Mouse (Mus musculus) left cerebral cortex, adult 8-10 months (tissue): ENCODE results near the gene Dnajb1. TPM values are rescaled to one million over a fixed set of nuclear protein-coding genes. Genes with fewer than 3 reads are reported as not detected.
A peak's percentile ranks its signal among the peaks of the same experiment; 100 is the strongest.

Source experiments
- DNase-seq, 2 experiments: peaks; one replicate each; pipeline ENCODE4 v3.0.0; 2022; ENCODE audit warnings: low spot score in 2 of 2
- total RNA-seq, 4 experiments: library from RNA; stranded (reverse); gene quantifications; 2 replicates each; pipeline ENCODE4 v1.2.4; 2022

The Dnajb1 gene
- total RNA-seq, 4 experiments from 2014 or later = 44.9 to 46.9 (median 45.6) TPM

DNA sequence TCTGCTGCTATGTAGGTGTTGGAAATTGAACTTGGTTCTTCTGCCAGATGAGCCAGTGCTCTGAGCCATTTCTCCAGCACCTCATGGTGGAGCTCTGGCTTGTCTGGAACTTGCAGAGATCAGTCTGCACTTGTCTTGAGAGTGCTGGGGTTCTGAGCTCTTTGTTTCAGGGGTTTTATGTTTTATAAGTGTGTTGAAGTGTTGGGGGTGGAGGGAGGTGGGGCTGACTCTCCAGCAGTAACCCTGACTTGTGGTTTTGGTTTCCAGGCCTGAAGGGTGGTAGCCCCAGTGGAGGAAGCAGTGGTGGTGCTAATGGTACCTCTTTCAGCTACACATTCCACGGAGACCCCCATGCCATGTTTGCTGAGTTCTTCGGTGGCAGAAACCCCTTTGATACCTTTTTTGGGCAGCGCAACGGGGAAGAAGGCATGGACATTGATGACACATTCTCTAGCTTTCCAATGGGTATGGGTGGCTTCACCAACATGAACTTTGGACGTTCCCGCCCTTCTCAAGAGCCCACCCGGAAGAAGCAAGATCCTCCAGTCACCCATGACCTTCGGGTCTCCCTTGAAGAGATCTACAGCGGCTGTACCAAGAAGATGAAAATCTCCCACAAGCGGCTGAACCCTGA lies 1.7 kb downstream of the Dnajb1 start:
- no peak for DNase-seq

DNA sequence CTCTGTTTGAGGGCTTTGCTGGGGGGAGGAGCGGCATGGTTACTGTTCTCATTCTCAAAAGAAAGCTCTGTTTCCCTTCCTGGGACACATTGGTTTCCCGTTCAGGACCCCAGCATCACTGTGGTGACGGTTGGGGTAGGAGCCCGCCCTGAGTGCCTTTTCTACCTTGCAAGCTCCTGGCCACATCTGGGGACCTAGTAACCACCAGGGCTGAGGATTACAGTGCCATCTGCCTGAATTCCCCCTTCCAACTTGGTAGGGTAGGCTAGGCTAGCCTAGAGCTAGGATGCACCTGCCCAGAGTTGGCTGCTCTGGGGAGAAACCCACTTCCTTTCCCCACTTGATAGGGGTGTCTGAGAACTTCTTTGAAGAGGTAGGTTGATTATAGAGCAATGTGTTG lies 3.9 kb downstream of the Dnajb1 start:
- DNase-seq = no peak

DNA sequence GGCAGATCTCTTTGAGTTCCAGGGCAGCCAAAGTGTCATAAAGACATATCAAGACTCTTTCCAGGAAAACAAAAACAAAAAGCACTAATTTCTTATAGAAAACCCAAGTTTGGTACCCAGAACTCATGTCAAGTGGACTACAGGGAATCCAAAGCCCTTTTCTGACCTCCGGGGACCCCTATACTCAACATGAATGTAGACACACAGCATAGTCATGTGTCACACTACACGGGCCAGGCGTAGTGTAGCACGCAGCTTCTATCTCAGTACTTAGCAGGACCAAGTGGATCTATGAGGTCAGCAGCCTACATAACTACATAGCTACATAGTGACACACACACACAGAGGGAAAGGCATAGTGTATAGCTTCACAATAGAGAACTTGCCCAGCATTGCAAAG lies 5.7 kb downstream of the Dnajb1 start:
- no peak for DNase-seq

DNA sequence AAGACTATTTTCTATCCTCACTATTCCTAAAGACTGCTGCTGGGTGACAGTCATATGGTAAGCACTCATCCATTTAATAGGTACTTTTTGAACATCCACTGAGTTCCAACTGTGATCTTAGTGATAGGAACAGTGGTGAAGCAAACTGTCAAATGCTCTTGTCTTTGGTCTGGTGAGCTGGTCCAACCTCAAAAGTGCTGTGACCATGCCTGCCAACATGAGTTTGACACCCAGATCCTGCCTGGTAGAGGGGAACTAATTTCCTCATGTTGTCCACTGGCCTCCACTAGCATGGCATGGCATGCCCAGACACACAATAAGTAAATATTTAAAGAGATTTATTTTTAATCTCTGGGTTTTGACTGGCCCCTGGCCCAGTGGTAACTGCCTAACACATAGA lies 8.6 kb downstream of the Dnajb1 start:
- DNase-seq = no peak

DNA sequence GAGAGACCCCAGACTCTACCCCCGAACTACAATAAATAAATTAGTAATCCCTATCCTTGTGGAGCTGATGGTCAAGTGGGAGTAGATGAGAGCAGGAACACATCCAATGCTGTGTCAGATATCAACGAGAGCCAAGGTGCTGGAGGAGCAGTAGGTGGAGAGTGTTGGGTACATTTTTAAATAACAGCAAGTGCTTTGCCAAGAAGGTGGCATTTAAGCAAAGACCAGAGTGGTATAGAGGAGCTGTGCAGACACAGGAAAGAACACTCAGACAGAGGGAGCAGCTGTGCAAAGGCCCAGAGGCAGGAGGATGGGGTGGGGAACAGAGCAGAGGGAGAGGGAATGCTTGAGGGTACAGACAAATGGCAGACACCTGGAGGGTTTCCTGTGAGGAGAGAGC lies 9.1 kb downstream of the Dnajb1 start:
- peak in 1 of 2 experiments; percentile 58 for DNase-seq

DNA sequence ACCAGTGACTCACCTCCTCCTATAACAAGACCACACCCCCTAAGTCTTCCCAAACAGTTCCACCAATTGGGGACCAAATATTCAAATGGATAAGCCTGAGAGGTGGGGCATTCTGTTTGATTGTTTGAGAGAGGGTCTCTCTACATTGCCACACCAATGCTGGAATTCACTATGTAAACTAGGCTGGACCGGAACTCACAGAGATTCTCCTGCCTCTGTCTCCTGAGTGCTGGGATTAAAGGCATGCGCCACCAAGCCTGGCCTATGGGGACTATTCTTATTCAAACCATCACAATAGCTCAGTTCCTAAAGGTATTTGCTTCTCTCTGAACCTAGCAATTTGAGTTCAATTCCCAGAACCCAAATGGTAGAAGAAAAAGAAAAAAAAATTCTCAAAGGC lies 10.6 kb downstream of the Dnajb1 start:
- no peak for DNase-seq

DNA sequence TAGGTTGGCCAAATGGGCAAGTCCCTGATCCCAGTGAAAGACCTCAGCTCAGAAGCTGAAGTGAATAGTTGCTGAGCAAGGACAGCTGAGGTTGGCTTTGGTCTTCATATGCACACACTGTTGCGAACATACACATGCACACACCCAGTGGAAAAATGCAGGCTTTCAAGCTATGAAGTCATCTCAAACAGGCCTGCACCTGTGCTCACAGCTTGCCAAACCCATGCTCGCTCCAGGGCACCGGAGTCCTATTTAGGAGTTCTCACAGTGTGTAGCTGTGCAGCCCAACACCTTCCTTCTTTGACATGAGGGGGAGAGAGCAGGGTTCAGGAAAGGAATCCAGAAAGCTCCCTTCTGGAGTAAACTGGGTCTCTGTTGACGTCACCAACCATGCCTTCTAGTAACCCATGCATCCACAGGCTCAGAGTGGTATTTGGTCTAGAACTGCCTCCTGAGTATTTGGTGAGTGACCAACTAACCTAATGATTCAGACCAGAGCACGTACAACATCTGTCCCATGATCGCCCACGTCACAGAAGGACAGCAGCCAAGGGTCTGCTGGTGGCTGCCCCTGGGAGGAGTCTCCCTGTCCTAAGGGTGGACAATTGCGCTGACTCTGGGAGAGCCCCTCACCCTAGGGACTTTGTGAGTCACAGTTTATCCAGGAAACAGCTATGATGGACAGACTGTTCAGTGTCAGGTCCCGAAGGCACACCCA lies 11.7 kb downstream of the Dnajb1 start:
- no peak for DNase-seq

DNA sequence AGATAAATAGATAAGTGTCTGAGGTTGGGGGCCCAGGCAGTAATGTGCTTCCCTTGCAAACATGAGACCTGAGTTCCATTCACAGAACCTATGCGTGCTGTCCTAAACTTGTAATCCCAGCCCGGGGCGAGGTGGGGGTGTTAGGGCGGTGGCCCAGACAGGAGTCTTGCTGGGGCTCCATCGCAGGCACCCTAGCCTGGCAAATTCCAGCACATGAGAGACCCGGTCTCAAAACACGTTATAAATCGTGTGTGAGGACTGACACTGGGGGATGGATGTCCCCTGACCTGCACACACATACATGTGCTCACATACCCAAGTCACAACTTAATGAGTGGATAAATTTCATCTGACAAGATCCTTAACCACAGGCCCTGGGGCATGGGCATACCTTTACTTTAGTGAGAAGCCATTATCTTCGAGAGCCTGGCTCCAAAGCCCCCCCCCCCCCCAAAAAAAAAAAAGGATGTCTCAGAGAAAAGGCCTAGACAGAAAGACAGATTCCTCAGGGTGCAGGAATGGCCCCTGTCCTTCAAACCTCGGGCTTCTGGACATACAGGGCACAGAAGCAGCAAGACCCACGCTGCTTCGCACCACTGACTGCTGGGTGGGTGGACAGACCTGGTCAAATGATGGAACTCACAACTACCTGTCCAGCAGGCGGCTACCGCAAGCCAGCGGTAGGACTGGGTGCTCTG lies 13.8 kb downstream of the Dnajb1 start:
- no peak for DNase-seq

DNA sequence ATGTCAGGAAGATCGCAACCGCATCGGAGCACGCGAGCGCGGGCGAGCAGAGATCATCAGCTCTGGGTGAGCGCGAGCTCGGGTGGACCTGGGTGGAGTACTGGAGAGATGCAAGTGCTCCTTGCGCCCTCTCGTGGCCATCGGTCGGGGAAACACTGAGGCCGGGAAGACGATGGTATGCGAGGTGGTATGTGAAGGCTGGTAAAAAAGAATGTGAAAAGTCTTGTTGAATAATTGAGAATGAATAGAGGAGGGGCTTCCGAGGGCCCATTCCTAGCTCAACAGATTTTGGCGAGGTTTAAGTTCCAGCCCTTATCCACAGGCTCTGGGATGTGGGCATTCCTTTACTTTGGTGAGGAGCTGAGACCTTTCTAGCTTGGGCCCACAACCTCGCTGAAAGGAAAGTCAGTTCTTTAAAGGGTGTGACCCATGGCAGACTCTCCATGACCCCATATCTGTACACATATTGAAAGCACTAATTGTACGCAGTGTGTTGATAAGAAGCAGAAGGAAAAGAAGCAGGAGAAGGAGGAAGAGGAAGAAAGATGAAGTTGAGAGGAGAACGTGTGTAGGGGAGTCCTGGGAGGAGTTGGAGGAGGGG lies 14.5 kb downstream of the Dnajb1 start:
- peak; percentile 87 for DNase-seq

DNA sequence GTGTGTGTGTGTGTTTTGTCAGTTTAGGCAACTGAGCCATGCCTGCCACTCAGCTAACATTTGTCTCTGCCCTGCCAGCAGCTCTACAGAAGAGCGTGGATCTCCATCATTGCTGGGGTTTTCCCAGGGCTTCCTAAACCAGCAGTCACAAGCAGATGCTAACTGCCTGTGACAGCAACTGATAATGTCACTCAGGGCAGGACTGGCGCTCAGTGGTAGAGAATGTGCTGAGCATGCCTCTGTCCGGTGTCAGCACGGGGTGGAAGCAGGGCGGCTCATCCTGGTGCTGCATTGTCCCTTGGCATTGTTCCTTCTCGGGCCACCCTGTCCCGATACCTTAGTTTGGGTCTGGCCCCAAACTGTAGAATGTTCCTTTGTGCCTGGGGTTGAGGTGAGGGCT lies 15.6 kb downstream of the Dnajb1 start:
- DNase-seq = no peak

DNA sequence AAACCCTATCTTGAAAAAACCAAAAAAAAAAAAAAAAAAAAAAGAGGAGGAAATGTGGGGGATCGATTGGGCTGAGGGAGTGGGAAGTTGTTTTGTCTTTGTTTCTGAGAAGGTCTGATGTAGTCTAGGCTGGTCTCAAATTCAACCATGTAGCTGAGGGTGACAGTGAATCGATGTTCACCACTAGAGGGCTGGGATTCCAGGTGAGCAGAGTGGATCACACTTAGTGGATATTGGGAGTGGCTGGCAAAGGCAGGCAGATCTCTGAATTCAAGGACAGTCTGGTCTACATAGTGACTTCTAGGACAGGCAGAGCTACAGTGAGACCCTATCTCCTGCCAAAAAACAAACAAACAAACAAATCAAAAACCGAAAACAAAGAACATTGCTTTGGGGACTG lies 16.7 kb downstream of the Dnajb1 start:
- DNase-seq = no peak

DNA sequence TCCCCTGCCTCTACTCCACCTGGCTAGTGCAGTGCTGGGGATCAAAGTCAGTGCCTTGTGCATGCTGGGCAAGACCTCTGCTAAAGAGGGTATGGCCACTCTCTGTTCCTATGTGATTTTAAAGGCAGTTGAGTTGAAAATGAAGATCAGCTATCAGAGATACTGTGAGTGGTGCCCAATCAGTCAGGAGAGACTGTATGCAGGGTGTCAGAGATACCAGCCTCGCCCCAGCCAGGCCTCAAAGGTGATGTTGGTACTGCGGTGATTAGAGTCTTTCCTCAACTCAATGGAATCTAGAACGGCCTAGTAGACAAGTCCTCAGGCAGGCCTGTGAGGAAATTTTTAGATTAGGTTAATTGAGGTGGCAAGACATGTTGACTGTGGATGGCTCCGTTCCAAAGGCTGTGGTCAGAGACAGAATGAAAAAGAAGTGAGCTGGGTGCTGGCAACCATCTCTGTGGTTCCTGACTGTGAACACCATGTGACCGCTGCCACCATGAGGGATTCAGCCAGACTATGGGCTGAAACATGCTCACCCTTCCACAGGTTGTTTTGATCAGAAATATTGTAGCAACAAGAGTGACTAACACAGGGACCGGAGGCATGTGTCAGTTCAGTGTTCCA lies 17.8 kb downstream of the Dnajb1 start:
- no peak for DNase-seq

DNA sequence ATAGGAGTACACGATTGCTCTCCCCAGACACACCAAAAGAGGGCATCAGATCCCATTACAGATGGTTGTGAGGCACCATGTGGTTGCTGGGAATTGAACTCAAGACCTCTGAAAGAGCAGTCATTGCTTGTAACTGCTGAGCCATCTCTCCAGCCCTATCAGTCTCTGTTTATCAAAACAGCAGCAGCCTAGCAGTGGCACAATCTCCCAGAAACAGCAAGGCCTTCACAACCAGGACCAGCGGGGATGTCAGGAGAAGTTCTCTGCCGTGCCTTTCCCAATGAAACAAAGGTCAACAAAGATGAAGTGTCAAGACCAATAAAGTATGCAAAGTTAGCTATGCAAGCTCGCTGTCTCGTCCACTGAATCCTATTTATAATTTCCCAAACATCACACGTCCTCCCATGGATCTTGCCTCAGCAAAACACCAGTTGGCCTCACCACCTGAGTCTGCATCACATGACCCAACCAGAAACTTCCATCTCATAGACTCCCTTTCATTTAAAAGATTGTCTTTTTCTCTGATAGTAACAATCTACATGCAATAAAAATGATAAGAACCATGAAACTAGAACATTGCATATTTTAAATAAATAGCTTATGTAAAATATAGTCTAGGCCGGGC lies 24.2 kb downstream of the Dnajb1 start:
- DNase-seq = no peak

DNA sequence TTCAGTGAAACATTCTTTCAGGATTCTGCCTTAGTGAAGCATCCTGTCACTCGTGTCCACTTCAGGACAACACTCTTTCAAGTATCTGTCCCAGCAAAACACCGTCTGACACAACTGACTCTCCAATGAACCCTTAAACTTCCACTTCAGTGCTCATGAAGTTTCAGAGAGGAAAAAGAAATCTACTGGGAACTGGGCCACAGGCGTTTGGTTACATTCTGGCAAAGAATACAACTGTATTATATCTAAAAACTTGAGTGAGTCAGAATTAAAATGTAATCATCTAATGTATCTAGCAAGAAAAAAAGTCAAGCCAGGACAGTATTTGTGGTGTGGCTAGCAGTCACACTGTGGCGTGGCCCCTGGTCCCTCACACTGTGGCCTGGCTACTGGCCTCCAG lies 30.9 kb downstream of the Dnajb1 start:
- no peak for DNase-seq

DNA sequence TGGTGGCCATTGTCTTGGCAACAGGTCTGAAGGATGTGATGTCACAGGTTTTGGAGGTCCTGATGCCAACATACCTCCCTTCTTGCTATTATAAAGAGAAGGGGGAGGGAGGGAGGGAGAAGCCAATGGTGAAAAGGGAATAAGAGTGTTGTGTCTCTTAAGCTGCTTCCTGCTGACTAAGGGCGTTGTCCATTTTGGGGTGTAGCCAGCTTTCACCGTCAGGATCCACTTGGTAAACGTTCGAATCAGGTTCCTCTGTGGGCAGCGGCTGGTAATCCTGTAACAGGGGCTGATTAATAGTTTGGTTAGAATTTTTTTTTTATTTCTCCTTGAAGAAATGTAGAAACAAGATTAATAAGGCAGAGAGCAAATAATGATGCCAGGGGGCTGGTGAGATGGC lies 31.7 kb downstream of the Dnajb1 start:
- DNase-seq = no peak

DNA sequence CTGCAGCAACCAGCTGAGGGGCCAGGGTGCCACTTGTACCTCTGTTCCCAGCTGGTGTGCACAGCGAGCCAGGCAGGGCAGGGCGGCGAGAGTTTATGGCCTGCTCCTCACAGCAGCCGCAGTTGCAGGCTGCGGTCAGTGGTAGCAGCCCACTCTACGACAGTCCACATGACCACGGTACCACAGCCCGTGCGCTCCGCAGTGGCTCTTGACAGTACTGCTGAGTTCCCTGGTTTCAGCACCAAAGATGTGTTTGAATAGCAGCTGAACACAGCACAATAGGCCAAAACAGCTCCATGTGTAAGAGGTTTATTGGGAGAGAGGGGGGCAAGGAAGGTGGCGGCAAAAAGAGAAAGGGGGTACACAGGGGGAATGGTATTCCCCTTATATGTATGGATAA lies 39.5 kb downstream of the Dnajb1 start:
- DNase-seq = no peak

DNA sequence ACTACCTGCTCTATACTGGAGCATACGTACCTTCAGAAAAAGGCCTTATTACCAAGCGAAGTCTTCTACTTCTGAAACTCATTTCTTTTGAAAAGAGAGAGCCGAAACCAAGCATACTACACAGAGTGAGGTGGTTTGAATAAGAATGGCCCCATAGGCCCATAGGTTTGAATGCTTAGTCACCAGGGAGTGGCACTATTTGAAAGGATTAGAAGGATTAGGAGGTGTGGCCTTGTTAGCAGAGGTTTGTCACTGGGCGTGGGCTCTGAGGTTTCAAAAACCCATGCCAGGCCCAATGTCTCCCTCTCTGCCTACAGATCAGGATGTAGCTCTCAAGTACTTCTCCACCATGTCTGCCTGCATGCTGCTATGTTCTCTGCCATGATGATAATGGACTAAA lies 40.0 kb downstream of the Dnajb1 start:
- no peak for DNase-seq

DNA sequence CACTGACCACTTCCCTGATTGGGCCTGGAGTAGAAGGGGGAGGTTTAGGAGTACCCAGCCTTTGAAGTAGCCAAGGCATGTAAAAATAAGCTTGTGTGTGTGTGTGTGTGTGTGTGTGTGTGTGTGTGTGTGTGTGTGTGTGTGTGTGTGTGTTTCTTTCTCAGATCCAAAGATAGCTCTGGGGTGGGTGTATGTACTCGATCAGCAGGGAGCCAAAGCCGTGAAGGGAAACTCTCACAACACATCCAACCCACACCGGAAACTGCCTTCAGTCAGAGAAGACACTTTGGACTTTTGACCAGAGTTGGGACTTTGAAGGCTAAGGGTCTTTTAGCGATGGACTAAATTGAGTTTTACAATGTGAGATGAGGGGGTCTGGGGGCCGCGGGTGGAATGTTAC lies 41.7 kb downstream of the Dnajb1 start:
- no peak for DNase-seq

DNA sequence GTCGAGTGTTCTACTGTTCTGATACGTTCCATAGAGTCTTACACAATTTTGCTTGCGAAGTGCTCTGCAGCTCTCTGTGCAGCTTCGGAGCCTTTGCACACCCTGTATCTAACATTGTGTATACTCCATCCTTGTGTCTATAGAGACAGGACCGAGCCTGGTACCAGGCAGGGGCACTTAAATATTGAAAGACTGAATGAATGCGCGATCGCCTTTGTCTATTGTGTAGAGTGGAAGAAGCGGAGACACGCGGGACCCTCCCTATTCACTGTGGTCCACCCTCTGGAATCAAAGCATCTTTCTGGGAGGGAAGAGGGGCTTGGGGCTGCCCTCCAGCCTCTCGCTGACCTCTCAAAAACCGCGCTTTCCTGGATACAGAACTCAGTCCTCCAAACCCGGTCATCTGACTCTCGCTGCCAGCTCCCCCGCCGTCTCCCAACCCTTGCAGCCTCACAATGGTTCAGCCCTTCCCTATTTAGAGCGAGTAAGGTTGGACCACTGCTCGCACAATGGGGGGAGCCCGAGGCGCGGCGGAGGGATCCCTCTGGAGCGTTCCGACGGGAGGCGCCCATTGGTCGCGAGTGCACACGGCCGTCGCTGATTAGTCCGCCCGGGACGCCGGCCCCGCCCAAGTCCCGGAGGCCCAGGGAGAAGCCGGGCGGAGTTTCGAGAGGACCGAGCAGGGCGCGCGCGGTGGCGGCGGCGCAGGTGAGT lies 44.2 kb downstream of the Dnajb1 start, which contains the start of gene Gipc1:
Gipc1 (plus strand) TSS at position 648 of the 714 bp plus-strand sequence.
- DNase-seq = peak; percentile 90 to 96

DNA sequence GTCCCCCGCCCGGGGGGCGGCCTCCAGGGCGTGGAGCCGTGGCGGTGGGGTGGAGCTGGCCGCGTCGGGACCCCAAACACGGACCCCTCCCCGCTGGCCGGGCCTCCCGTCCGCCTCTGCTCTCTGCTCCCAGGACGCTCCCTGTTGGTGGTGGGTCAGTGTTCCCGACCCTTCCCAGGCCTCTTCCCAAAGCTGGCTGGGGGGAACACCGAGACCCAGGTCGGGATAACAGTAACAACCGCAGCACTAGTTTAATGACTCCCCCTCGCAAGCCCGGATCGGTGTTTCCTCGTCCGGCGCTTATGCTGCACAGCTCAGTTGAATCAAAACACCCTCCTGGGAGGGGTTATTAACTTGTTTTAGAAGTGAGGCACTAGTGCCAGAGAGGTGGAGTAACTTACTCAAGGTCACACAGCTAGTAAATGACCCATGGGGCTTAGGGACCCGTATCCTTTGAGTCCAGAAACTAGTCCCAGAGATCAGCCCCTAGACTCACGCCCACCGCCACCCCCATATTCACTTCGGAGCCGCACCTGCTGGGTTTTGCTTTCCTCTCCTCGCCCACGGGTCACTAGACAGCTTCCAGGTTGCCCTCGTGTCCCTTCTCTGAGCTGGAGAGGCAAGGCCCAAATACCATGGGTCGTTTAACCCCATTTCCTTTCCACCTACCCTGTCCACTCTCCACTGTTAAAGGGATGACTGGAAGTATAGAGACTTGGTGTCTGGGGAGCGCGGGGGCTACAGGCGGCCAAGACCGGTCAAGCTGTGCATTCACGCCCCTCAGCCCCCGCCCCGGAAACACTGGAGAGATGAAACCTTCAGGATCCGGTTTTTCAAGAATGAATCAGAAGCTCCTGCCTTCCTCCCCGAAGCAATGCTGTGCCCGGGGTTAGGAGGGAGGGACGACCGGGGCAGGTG lies 45.0 kb downstream of the Dnajb1 start:
- no peak for DNase-seq
